Mouse (Mus musculus) CH12.LX (cell line): ENCODE data around the gene Ptprm.

Source experiments
- CTCF ChIP-seq, 2 experiments: IDR thresholded peaks in 1 of 2; conservative IDR thresholded peaks in 1 of 2; 2 replicates each; pipeline ENCODE4 v1.5.1; 2011 to 2012; ENCODE audit warnings: low read depth in 2 of 2, low read length in 2 of 2, improper control_type of control experiment in 1 of 2, inconsistent platforms in 1 of 2, mild to moderate bottlenecking in 1 of 2, moderate library complexity in 1 of 2
- E2F4 ChIP-seq: IDR thresholded peaks from 2 replicates; pipeline ENCODE4 v1.6.1; 2011; ENCODE audit warnings: low read depth, low read length, improper control_type of control experiment; ENCODE audit not compliant: insufficient replicate concordance
- EP300 ChIP-seq: IDR thresholded peaks from 2 replicates; pipeline ENCODE4 v1.6.1; 2011; ENCODE audit warnings: low read length, improper control_type of control experiment
- POLR2A ChIP-seq: IDR thresholded peaks from 2 replicates; pipeline ENCODE4 v1.6.1; 2011; ENCODE audit warnings: low read depth, mild to moderate bottlenecking, improper control_type of control experiment, low read length

GRCm38 (mm10) chr17:67345157-67345556, 9.1 kb downstream of the Ptprm start:
- TF ChIP-seq EP300 (no peak), POLR2A (no peak), E2F4 (no peak), CTCF (conservative IDR thresholded peaks at IDR 0.05 in 1 of 2, IDR thresholded peaks at IDR 0.05 in 1 of 2; ENCODE audit: low read depth in 2 of 2, low read length in 2 of 2) (no peak)
